Mouse (Mus musculus): Measurements from ENCODE around the gene Ranbp2.
A peak's percentile ranks its signal among the peaks of the same experiment; 100 is the strongest.

Gene Ranbp2

GRCm38 (mm10) chr10:58446384-58447279 lies at the start of gene Ranbp2:
Gene Ranbp2 (plus strand): TSS chr10:58446920.
- peak; percentile 99 for DNase-seq

GRCm38 (mm10) chr10:58398941-58399340 lies 47.8 kb upstream of the Ranbp2 start:
- no peak for DNase-seq

GRCm38 (mm10) chr10:58401838-58402237 lies 44.9 kb upstream of the Ranbp2 start:
- peak; percentile 53 to 56 for DNase-seq

- no peak for DNase-seq
Measured at GRCm38 (mm10) chr10:58404639-58405038, 42.1 kb upstream of the Ranbp2 start.

GRCm38 (mm10) chr10:58405285-58405948 lies 41.3 kb upstream of the Ranbp2 start:
- DNase-seq = no peak

GRCm38 (mm10) chr10:58405949-58406305 lies 40.8 kb upstream of the Ranbp2 start:
- DNase-seq = no peak

GRCm38 (mm10) chr10:58412331-58412730 lies 34.4 kb upstream of the Ranbp2 start:
- no peak for DNase-seq

GRCm38 (mm10) chr10:58412852-58413251 lies 33.9 kb upstream of the Ranbp2 start:
- no peak for DNase-seq

GRCm38 (mm10) chr10:58416702-58417101 lies 30.0 kb upstream of the Ranbp2 start:
- DNase-seq = no peak

GRCm38 (mm10) chr10:58418290-58418971 lies 28.3 kb upstream of the Ranbp2 start:
- DNase-seq = no peak

GRCm38 (mm10) chr10:58427930-58428329 lies 18.8 kb upstream of the Ranbp2 start:
- DNase-seq = no peak

GRCm38 (mm10) chr10:58445850-58446249 lies 870 bp upstream of the Ranbp2 start:
- DNase-seq = no peak

GRCm38 (mm10) chr10:58447280-58447781 lies 611 bp downstream of the Ranbp2 start:
- no peak for DNase-seq

- no peak for DNase-seq
Measured at GRCm38 (mm10) chr10:58451575-58451974, 4.9 kb downstream of the Ranbp2 start.

- DNase-seq = no peak
Measured at GRCm38 (mm10) chr10:58452185-58452584, 5.5 kb downstream of the Ranbp2 start.

- DNase-seq = no peak
Measured at GRCm38 (mm10) chr10:58459896-58460295, 13.2 kb downstream of the Ranbp2 start.

GRCm38 (mm10) chr10:58477086-58477755 lies 30.5 kb downstream of the Ranbp2 start:
- DNase-seq = no peak

- no peak for DNase-seq
Measured at GRCm38 (mm10) chr10:58478071-58478578, 31.4 kb downstream of the Ranbp2 start.

GRCm38 (mm10) chr10:58479954-58480490 lies 33.3 kb downstream of the Ranbp2 start:
- DNase-seq = no peak

- DNase-seq = no peak
Measured at GRCm38 (mm10) chr10:58491031-58491430, 44.3 kb downstream of the Ranbp2 start.

- no peak for DNase-seq
Measured at GRCm38 (mm10) chr10:58495637-58496036, 48.9 kb downstream of the Ranbp2 start.

- DNase-seq = no peak
Measured at GRCm38 (mm10) chr10:58496732-58497131, 50.0 kb downstream of the Ranbp2 start.

Data from cerebellum, postnatal 25 days (tissue).